Mouse (Mus musculus) cerebellum, adult 8-10 months (tissue): ENCODE data around the gene Nfrkb.

ENCODE experiments used
- DNase-seq: peaks from one replicate; pipeline ENCODE4 v3.0.0; 2022

Nfrkb gene

GRCm38 (mm10) chr9:31385947-31386354 lies at the start of gene Nfrkb:
Gene Nfrkb (plus strand): TSS chr9:31386192.
- DNase-seq = peak; percentile 93

DNA sequence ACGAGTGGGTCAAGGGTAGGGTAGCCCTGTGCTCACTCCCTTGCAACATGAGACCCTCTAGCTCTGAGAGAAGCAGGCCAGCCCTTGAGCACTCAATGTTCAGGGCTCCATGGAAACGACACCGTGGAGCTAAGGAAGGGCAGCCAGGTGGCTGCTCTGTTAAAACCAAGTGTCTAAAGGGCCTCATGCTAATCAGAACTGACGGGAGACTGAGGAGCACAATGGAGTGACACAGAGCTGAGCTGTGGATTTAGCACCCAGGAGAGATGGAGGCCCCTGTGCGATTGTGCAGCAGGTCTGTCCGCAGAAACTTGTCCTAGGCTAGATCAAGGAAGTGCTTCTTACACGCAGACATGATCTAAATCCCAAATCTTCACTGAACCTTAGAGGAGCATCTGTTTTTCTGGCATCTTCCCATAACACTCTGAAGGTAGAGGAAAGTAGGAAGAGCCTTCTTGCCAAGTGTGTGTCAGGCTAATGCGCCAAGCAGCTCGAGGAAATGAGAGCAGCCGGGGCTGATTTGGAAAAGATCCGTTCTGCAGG lies 41.6 kb upstream of the Nfrkb start:
- peak; percentile 69 for DNase-seq

- no peak for DNase-seq
Measured at GRCm38 (mm10) chr9:31346575-31347080, 39.4 kb upstream of the Nfrkb start.

GRCm38 (mm10) chr9:31348458-31348857 lies 37.5 kb upstream of the Nfrkb start:
- DNase-seq = no peak

GRCm38 (mm10) chr9:31348915-31349314 lies 37.1 kb upstream of the Nfrkb start:
- DNase-seq = peak; percentile 86

DNA sequence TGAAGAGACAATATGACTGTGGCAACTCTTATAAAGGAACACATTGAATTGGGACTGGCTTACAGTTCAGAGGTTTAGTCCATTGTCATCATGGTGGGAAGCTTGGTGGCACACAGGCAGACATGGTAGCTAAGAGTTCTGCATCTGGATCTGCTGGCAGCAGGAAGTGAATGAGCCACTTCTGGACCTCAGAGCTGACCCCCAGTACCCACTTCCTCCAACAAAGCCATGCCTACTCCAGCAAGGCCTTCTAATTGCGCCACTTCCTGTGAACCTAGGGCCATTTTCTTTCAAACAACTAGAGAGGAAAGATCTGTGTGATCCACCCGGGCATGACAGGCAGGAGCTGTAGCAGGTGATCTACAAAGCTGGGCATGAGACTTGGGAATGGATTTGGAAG lies 33.3 kb upstream of the Nfrkb start:
- no peak for DNase-seq

- DNase-seq = no peak
Measured at GRCm38 (mm10) chr9:31353518-31353917, 32.5 kb upstream of the Nfrkb start.

- DNase-seq = no peak
Measured at GRCm38 (mm10) chr9:31354051-31354450, 31.9 kb upstream of the Nfrkb start.

DNA sequence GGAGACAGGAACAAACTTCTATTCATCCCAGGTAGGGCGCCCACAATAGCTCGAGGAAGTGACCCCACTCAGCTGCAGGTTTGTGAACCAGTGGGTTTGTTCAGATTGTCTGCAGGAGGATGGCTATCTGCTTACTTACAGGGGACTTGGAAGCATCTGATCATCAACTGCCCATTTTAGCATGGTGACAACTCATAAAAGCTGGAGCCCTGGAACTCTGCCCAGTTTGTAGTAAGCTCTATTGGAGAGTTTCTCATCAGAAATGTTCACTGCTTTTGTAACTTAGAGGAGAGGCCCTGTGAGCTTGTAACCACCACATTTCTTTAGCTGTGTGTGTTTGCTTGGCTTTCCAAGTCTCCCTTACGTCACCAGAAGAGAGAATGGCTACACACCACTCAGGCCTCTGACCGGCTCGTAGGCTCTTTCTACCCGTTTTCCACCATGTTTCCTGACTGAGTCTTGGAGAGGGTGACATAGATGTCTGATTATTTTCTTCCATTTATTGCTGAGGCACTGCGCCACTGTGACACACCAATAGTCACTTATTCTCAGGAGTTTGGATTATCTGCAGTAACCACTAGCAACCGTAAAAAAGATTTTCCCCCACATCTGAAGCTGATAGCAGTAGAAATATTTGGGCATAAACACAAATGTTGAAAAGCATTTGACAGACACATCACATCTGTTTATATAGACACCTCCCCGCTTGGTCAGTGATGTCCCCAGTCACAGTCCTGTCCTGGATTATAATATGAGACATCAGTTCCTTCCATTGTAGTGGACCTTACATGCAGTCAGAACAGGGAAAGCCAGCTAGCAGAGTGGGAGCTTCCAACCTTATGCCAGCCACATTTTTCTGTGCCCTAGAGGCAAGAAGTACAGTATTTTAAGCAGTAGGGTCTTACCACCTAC lies 22.0 kb upstream of the Nfrkb start:
- DNase-seq = no peak

GRCm38 (mm10) chr9:31365086-31365485 lies 20.9 kb upstream of the Nfrkb start:
- no peak for DNase-seq

GRCm38 (mm10) chr9:31371740-31372139 lies 14.3 kb upstream of the Nfrkb start:
- no peak for DNase-seq

- DNase-seq = no peak
Measured at GRCm38 (mm10) chr9:31376661-31377060, 9.3 kb upstream of the Nfrkb start.

DNA sequence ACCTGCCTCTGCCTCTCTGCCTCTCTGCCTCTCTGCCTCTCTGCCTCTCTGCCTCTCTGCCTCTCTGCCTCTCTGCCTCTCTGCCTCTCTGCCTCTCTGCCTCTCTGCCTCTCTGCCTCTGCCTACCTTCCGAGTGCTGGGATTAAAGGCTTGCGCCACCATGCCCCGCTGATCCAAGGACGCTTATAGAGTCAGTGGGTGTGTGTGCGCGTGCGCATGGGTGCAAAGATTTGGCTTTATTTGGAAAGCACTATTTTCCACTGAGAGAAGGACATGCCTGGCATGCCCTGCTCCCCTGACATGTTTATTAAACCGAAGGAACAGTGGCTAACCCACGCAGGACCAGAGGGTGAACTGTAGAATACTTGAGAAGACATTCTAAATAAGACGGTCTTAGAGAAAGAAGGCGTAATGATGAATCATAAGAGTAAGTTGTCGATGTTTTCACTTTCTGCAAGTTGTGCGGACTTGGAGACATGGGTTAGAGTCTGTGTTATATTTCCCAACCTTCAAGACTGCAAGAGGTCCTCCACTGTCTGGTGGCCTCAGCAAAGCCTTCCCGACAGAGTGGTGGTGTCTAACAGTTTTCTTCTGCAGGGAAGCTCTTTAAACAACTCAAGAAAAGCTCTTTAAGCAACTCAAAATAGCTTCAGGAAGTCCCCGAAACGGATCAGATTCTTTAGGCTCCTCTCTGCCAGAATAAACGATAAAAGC lies 1.0 kb upstream of the Nfrkb start:
- no peak for DNase-seq

- DNase-seq = no peak
Measured at GRCm38 (mm10) chr9:31385500-31385869, 507 bp upstream of the Nfrkb start.

DNA sequence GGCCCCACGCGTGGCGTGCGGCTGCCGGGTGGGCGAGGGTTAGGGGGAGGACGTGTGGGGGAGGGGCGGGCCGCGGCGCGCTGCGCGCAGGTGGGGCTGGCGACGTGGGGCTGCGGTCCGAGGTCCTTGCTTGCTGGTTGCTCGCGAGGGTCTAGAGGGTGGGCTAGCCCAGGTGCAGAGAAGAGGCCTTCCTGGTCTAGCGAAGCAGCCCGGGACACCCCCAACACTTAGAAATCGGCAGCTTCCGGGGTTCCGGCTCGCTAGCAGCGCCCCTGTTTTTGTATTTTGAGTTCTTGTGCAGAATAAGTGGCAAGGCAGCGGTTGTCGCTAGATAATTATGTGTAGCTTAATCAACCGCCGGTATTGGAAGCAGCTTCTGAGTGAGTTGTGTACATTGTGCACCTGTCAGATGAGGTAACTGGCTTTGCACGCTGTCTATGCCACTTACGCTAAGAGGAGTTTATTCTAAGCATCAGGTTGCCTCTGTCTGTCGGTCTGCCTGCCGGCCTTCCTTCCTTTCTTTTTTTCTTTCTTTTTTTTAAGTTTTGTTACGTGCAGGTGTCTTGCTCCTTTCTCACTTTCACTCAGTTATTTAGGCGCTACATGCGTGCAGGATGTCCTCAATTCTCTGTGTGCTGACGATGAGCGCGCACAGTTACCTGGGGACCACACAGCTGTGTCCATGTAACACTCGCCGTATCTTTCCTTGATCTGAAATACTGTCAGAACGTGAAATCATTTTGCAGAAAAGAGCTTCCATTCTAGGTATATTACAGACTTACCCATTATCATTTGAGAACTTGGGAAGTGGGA lies 582 bp downstream of the Nfrkb start:
- no peak for DNase-seq

DNA sequence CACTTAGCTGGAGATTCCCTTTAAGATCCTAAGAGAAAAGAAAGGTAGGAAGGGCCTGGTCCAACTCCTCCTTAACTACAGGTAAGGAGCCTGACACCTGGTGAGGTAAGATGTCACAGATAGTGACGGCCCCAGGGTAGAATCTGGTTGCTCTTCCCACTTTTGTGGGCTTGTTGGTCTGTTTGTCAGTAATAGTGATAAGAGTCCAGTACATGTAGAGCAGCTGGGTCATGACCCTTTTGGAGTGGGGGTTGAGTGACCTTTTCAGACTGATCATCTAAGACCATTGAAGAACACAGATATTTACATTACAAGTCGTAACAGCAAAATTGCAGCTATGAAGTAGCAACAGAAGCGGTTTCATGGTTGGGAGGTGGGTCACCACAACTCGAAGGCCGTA lies 1.2 kb downstream of the Nfrkb start:
- DNase-seq = no peak

DNA sequence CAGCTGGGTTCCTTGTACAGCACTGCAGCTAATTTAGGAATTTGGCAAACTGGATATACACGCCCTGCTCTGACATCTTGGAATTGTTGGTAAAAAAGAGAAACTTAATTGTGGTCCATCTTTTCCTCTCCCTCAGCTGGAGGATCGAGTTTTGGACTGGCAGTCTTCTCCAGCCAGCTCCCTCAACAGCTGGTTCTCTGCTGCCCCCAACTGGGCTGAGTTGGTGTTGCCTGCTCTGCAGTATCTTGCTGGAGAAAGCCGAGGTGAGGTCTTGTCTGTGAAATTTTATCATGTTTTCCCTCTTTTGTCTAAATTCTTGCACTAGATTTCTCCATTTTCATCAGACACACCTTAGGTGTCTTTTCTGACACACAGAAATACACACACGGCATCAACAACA lies 14.4 kb downstream of the Nfrkb start:
- peak; percentile 55 for DNase-seq

GRCm38 (mm10) chr9:31404311-31404710 lies 18.3 kb downstream of the Nfrkb start:
- DNase-seq = no peak

GRCm38 (mm10) chr9:31405217-31405616 lies 19.2 kb downstream of the Nfrkb start:
- no peak for DNase-seq

GRCm38 (mm10) chr9:31412165-31412564 lies 26.2 kb downstream of the Nfrkb start:
- DNase-seq = no peak

DNA sequence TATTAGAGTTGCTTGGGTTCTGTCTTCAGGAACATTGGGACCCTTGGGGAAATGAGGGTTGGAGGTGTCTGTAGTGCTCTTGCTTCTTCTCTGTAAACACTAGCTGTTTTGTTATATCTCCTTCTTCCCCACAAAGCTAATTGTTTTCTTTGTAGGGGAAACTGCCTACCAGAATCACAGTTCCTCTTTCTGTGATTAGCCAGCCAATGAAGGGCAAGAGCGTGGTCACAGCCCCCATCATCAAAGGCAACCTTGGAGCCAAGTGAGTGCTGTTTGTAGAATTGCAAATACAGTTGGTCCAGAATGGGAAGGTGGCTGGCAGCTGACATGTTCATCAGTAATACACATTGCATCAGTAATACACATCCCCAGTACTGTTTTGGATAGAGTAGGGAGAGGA lies 32.8 kb downstream of the Nfrkb start:
- no peak for DNase-seq

GRCm38 (mm10) chr9:31422143-31422542 lies 36.2 kb downstream of the Nfrkb start:
- no peak for DNase-seq

GRCm38 (mm10) chr9:31428971-31429370 lies 43.0 kb downstream of the Nfrkb start:
- no peak for DNase-seq
